Mouse (Mus musculus): ENCODE results near the gene Bcar3. TPM values are rescaled to one million over a fixed set of nuclear protein-coding genes. Genes with fewer than 3 reads are reported as not detected.

Gene Bcar3
- total and polyA plus RNA-seq, 3 experiments: 47.4 to 61.2 (median 52.0) TPM

DNA sequence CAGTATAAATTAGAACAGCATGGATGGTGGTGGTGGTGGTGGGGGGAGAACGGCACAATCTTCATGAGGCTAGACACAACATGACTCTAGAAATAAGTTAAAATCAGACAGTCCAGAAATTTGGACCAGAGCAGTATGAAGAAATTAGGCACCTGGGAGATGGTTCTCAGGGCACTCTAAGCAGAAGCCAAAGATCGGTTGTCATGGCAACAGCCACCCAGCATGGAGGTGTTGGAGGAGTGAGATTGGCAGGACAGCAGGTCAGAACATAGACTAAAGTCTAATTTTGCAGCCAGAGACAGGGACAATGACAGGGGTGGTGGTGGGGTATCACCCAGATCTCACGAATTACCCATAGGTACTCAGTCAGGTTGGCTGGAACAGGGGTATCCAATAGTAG, 182.7 kb downstream of the Bcar3 start:
- DNase-seq (ENCODE audit: extremely low read depth): no peak
- Histone ChIP-seq H3K79me2 (replicated peaks; ENCODE audit: control insufficient read depth, extremely low read depth, insufficient read depth, poor library complexity, severe bottlenecking) (peaks cover 10% of the 10 kb centered on the region), H3K27me3 (replicated peaks) (no peaks in the 10 kb centered on the region), H3K4me3 (replicated peaks in 1 of 3; ENCODE audit: low read depth in 2 of 3, low read length in 2 of 3, poor library complexity in 1 of 3) (no peak overlapping the region), H3K4me2 (ENCODE audit: insufficient read depth, low read depth, poor library complexity, severe bottlenecking) (no peak overlapping the region), H3K27ac (ENCODE audit: insufficient read depth, low read depth) (no peak overlapping the region), H3K4me1 (ENCODE audit: control insufficient read depth in 1 of 2, insufficient read depth in 2 of 2) (peaks cover 23 to 83% of the 10 kb centered on the region in 2 experiments), H3K9ac (ENCODE audit: insufficient read depth, low read depth) (no peak overlapping the region), H3K36me3 (replicated peaks in 1 of 2; ENCODE audit: control insufficient read depth in 1 of 2, insufficient read depth in 1 of 2, low read length in 1 of 2) (peaks cover 22 to 93% of the 10 kb centered on the region in 2 experiments), H3K9me3 (replicated peaks; ENCODE audit: low read length) (no peaks in the 10 kb centered on the region)
- in situ Hi-C loops (cut with MboI; ENCODE audit: low pct_ligation_motif_present, low pct_unique_long_range_greater_than_20kb, low sequenced_read_pairs) (no loop called here), dilution Hi-C loops (cut with MboI; ENCODE audit: extremely low pct_ligation_motif_present, extremely low pct_unique_long_range_greater_than_20kb, low sequenced_read_pairs) (no loop called here)
- TF ChIP-seq TCF12 (IDR thresholded peaks at IDR 0.05; ENCODE audit: low read depth, low read length): no peak

DNA sequence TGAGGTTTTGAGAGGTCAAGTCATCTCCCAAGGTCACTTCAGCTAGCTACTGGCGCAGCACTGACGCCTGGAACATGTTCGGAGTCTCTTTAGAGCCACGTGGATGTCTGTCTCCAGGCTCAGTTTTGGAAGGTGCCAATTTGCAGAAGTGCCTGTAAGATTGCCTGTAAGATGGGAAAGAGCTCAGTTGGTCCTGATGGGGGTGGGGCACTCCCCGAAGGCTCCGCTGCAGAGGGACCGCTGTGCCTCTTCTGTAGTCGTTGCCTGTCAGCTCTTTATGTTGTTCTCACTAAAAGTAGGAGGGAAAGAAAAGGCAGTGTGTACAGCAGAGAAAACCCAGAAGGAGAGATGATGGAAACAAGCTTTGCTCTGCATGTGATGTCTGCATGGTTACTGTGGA, 183.6 kb downstream of the Bcar3 start:
- Histone ChIP-seq H3K27me3 (replicated peaks) (no peaks in the 10 kb centered on the region), H3K4me1 (ENCODE audit: control insufficient read depth in 1 of 2, insufficient read depth in 2 of 2) (peaks cover 23 to 92% of the 10 kb centered on the region in 2 experiments), H3K4me3 (replicated peaks in 1 of 3; ENCODE audit: low read depth in 2 of 3, low read length in 2 of 3, poor library complexity in 1 of 3) (no peak overlapping the region), H3K4me2 (ENCODE audit: insufficient read depth, low read depth, poor library complexity, severe bottlenecking) (no peak overlapping the region), H3K36me3 (replicated peaks in 1 of 2; ENCODE audit: control insufficient read depth in 1 of 2, insufficient read depth in 1 of 2, low read length in 1 of 2) (peaks cover 26 to 93% of the 10 kb centered on the region in 2 experiments), H3K9me3 (replicated peaks; ENCODE audit: low read length) (no peaks in the 10 kb centered on the region), H3K79me2 (replicated peaks; ENCODE audit: control insufficient read depth, extremely low read depth, insufficient read depth, poor library complexity, severe bottlenecking) (peaks cover 3% of the 10 kb centered on the region), H3K9ac (ENCODE audit: insufficient read depth, low read depth) (no peak overlapping the region), H3K27ac (ENCODE audit: insufficient read depth, low read depth) (no peak overlapping the region)
- dilution Hi-C loops (cut with MboI; ENCODE audit: extremely low pct_ligation_motif_present, extremely low pct_unique_long_range_greater_than_20kb, low sequenced_read_pairs): no loop called here
- in situ Hi-C loops (cut with MboI; ENCODE audit: low pct_ligation_motif_present, low pct_unique_long_range_greater_than_20kb, low sequenced_read_pairs): no loop called here
- DNase-seq (ENCODE audit: extremely low read depth): no peak
- no peak for TF ChIP-seq MYC (IDR thresholded peaks at IDR 0.05; ENCODE audit: low read depth, low read length)
- TF ChIP-seq NELFE (IDR thresholded peaks at IDR 0.05; ENCODE audit: low read depth, low read length): no peak
- TF ChIP-seq TCF12 (IDR thresholded peaks at IDR 0.05; ENCODE audit: low read depth, low read length): no peak
- no peak for TF ChIP-seq CHD2 (IDR thresholded peaks at IDR 0.05; ENCODE audit: low read length)
- no peak for TF ChIP-seq UBTF (IDR thresholded peaks at IDR 0.05; ENCODE audit: low read depth, low read length)
- TF ChIP-seq USF1 (IDR thresholded peaks at IDR 0.05; ENCODE audit: low read depth, low read length): no peak
- TF ChIP-seq GABPA (IDR thresholded peaks at IDR 0.05; ENCODE audit: insufficient replicate concordance, low read depth, low read length): no peak
- TF ChIP-seq HCFC1 (IDR thresholded peaks at IDR 0.05; ENCODE audit: low read depth, low read length): no peak
- no peak for TF ChIP-seq PAX5 (IDR thresholded peaks at IDR 0.05; ENCODE audit: low read length)
- no peak for TF ChIP-seq MAFK (IDR thresholded peaks at IDR 0.05; ENCODE audit: insufficient replicate concordance, low read length)
- TF ChIP-seq ELF1 (IDR thresholded peaks at IDR 0.05; ENCODE audit: low read depth, low read length): no peak
- TF ChIP-seq POLR2A (IDR thresholded peaks at IDR 0.05; ENCODE audit: low read depth, low read length): no peak
- TF ChIP-seq MAZ (IDR thresholded peaks at IDR 0.05; ENCODE audit: low read depth, low read length): no peak
- no peak for TF ChIP-seq JUND (conservative IDR thresholded peaks at IDR 0.05; ENCODE audit: low read depth, low read length)
- no peak for TF ChIP-seq NRF1 (IDR thresholded peaks at IDR 0.05; ENCODE audit: low read depth, low read length)
- TF ChIP-seq MXI1 (IDR thresholded peaks at IDR 0.05; ENCODE audit: low read depth, low read length): no peak
- TF ChIP-seq RAD21 (IDR thresholded peaks at IDR 0.05; ENCODE audit: low read depth, low read length): no peak
- no peak for TF ChIP-seq USF2 (conservative IDR thresholded peaks at IDR 0.05; ENCODE audit: low read depth, low read length)
